Mouse (Mus musculus) brain, embryonic 14.5 days (tissue): ENCODE data around the gene Ints14.

Experiments used
- CTCF ChIP-seq: fragments of 200-500 bp; IDR thresholded peaks from 2 replicates; pipeline ENCODE4 v1.5.1; 2012; ENCODE audit warnings: inconsistent platforms, mild to moderate bottlenecking, moderate library complexity, borderline replicate concordance; ENCODE audit not compliant: insufficient read depth, insufficient read length; ENCODE audit errors: extremely low read depth
- POLR2A ChIP-seq: fragments of 200-500 bp; IDR thresholded peaks from 2 replicates; pipeline ENCODE4 v1.6.1; 2012; ENCODE audit warnings: mild to moderate bottlenecking, inconsistent platforms, borderline replicate concordance; ENCODE audit not compliant: poor library complexity, insufficient read depth, insufficient read length, severe bottlenecking; ENCODE audit errors: extremely low read depth

DNA sequence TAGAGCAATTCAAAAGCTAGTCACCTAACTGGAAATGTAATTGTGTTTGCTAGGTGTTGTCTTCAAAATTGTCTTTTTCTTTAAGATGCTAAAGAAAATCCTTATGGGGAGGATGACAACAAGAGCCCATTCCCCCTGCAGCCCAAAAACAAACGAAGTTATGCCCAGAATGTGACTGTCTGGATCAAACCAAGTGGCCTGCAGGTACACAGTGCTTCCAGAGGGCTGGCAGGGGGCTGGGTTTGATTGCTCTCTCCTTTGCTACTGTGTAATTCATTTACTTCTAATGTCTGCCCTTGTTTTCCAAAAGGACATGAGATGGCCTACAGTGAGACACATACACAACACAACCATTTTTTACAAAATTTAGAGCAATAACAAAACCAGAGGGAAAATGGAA is 21.2 kb downstream of the Ints14 start:
- TF ChIP-seq CTCF (no peak), POLR2A (no peak)
